Mouse (Mus musculus): ENCODE measurements around the gene Plin1.

- TF ChIP-seq CTCF (IDR thresholded peaks at IDR 0.05; ENCODE audit: borderline replicate concordance, extremely low read depth, insufficient read depth, insufficient read length) (no peak), POLR2A (IDR thresholded peaks at IDR 0.05; ENCODE audit: borderline replicate concordance, extremely low read depth, insufficient read depth, insufficient read length, poor library complexity, severe bottlenecking) (no peak)
Observed at GRCm38 (mm10) chr7:79744585-79744984, 11.9 kb upstream of the Plin1 start.

Data from brain, embryonic 14.5 days (tissue).